Mouse (Mus musculus): ENCODE data around the gene Sart3. TPM values are rescaled to one million over a fixed set of nuclear protein-coding genes. Genes with fewer than 3 reads are reported as not detected.
"Not testable (repeated sequence)": the region's sequence is repeated elsewhere in the genome, so short reads cannot be mapped to it uniquely, and the experiment has no call there.

Gene Sart3
- polyA plus RNA-seq, 1 experiment: 17.0 TPM

- DNase-seq (ENCODE audit: low spot score): no peak
These were observed 18.3 kb upstream of the Sart3 start for GRCm38 (mm10) chr5:113790453-113791196.

- DNase-seq (ENCODE audit: low spot score): no peak
These were observed 16.9 kb upstream of the Sart3 start for GRCm38 (mm10) chr5:113789075-113789788.

GRCm38 (mm10) chr5:113788645-113789044, 16.3 kb upstream of the Sart3 start:
- DNase-seq (ENCODE audit: low spot score): no peak

- no peak for DNase-seq (ENCODE audit: low spot score)
These were observed 14.7 kb upstream of the Sart3 start for GRCm38 (mm10) chr5:113786985-113787384.

- DNase-seq (ENCODE audit: low spot score): not testable (repeated sequence)
These were observed 11.8 kb upstream of the Sart3 start for GRCm38 (mm10) chr5:113784104-113784503.

GRCm38 (mm10) chr5:113783581-113784001, 11.3 kb upstream of the Sart3 start:
- no peak for DNase-seq (ENCODE audit: low spot score)

- no peak for DNase-seq (ENCODE audit: low spot score)
These were observed 10.3 kb upstream of the Sart3 start for GRCm38 (mm10) chr5:113782624-113783023.

GRCm38 (mm10) chr5:113781875-113782274, 9.6 kb upstream of the Sart3 start:
- DNase-seq (ENCODE audit: low spot score): no peak

- no peak for DNase-seq (ENCODE audit: low spot score)
These were observed 8.9 kb upstream of the Sart3 start for GRCm38 (mm10) chr5:113781254-113781653.

- no peak for DNase-seq (ENCODE audit: low spot score)
These were observed 8.5 kb upstream of the Sart3 start for GRCm38 (mm10) chr5:113780763-113781162.

GRCm38 (mm10) chr5:113780082-113780752, 7.9 kb upstream of the Sart3 start:
- DNase-seq (ENCODE audit: low spot score): no peak

- no peak for DNase-seq (ENCODE audit: low spot score)
These were observed 7.3 kb upstream of the Sart3 start for GRCm38 (mm10) chr5:113779569-113779968.

GRCm38 (mm10) chr5:113777728-113778127, 5.4 kb upstream of the Sart3 start:
- not testable (repeated sequence) for DNase-seq (ENCODE audit: low spot score)

GRCm38 (mm10) chr5:113776896-113777226, 4.6 kb upstream of the Sart3 start:
- DNase-seq (ENCODE audit: low spot score): no peak

- no peak for DNase-seq (ENCODE audit: low spot score)
These were observed 4.0 kb upstream of the Sart3 start for GRCm38 (mm10) chr5:113776128-113776895.

GRCm38 (mm10) chr5:113775585-113775984, 3.3 kb upstream of the Sart3 start:
- DNase-seq (ENCODE audit: low spot score): no peak

GRCm38 (mm10) chr5:113773664-113774063, 1.4 kb upstream of the Sart3 start:
- peak; percentile 76 for DNase-seq (ENCODE audit: low spot score)

- no peak for DNase-seq (ENCODE audit: low spot score)
These were observed 702 bp upstream of the Sart3 start for GRCm38 (mm10) chr5:113772905-113773519.

- DNase-seq (ENCODE audit: low spot score): peak; percentile 88
These were observed 822 bp downstream of the Sart3 start for GRCm38 (mm10) chr5:113771213-113772162.

GRCm38 (mm10) chr5:113768806-113769205, 3.5 kb downstream of the Sart3 start:
- no peak for DNase-seq (ENCODE audit: low spot score)

All from urinary bladder, adult 2 months (tissue).